Mouse (Mus musculus) heart, adult 2 months (tissue): ENCODE measurements at regions not wholly inside any gene's neighbourhood (a gene's known extent, or its start where the extent isn't known, plus 50 kb on each side); places are given as distances from the start of the nearest gene placed in this dataset.

Experiments used
- CTCF ChIP-seq: fragments of 200-600 bp; IDR thresholded peaks from 2 replicates; pipeline ENCODE4 v1.8.1; 2022; ENCODE audit warnings: antibody characterized with exemption, mild to moderate bottlenecking, moderate library complexity
- EP300 ChIP-seq: fragments of 200-500 bp; IDR thresholded peaks from 2 replicates; pipeline ENCODE4 v1.6.1; 2011; ENCODE audit warnings: low read depth, low read length, control low read depth; ENCODE audit not compliant: insufficient read depth
- POLR2A ChIP-seq: fragments of 200-500 bp; IDR thresholded peaks from 2 replicates; pipeline ENCODE4 v1.6.1; 2011; ENCODE audit warnings: mild to moderate bottlenecking, low read depth, low read length, control low read depth; ENCODE audit not compliant: insufficient read depth

DNA sequence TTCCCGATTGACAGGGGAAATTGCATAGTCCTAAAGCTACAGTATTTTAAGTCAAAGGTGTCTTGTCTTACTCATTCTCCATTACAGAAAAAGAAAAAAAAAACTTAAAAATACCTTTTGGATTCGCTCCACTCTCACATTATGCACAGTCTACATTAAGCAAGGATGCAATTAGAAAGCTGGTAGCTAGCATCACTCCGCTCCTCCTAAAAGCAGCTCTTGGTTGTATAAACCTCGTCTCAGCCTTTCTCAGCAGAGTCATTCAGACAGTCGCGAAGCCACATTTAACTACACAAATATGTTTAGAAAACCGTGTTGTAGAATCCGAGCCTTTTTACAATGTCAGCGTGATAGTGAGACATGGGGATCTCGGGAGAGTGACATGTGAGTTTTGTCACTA lies 172.5 kb upstream of the Fat1 start:
- TF ChIP-seq CTCF = no peak
- no peak for TF ChIP-seq EP300
- TF ChIP-seq POLR2A = no peak
